Mouse (Mus musculus) lung, embryonic 14.5 days (tissue): ENCODE measurements around the gene Socs4. TPM values are rescaled to one million over a fixed set of nuclear protein-coding genes. Genes with fewer than 3 reads are reported as not detected.

ENCODE experiments used
- ATAC-seq: fragments of 200-750 bp; cut with Nextera tagmentation; 2 replicates; pipeline ENCODE4 v1.8.0; 2017; ENCODE audit warnings: mild to moderate bottlenecking, moderate TSS enrichment, moderate library complexity; ENCODE audit not compliant: insufficient read depth
- DNase-seq: peaks from one replicate; pipeline ENCODE4 v3.0.0-alpha.2; 2015
- H3K27ac ChIP-seq: fragments of 300-500 bp; sonication (generic); 2 replicates; pipeline ENCODE4 v1.5.1; 2014; ENCODE audit warnings: low read depth, mild to moderate bottlenecking, moderate library complexity
- H3K27me3 ChIP-seq: fragments of 300-500 bp; sonication (generic); 2 replicates; pipeline ENCODE4 v1.6.1; 2014; ENCODE audit warnings: low read length, control low read depth; ENCODE audit not compliant: insufficient read depth
- H3K36me3 ChIP-seq: fragments of 300-500 bp; sonication (generic); 2 replicates; pipeline ENCODE4 v1.6.1; 2014; ENCODE audit warnings: control low read depth; ENCODE audit not compliant: insufficient read depth
- H3K4me1 ChIP-seq: fragments of 300-500 bp; sonication (generic); 2 replicates; pipeline ENCODE4 v1.6.1; 2014; ENCODE audit warnings: antibody characterized with exemption, control low read depth; ENCODE audit not compliant: insufficient read depth
- H3K4me2 ChIP-seq: fragments of 300-500 bp; sonication (generic); 2 replicates; pipeline ENCODE4 v1.6.1; 2014; ENCODE audit warnings: mild to moderate bottlenecking
- H3K4me3 ChIP-seq: fragments of 300-500 bp; sonication (generic); 2 replicates; pipeline ENCODE4 v1.5.1; 2014; ENCODE audit warnings: low read depth, low read length
- H3K9ac ChIP-seq: fragments of 300-500 bp; sonication (generic); 2 replicates; pipeline ENCODE4 v1.6.1; 2014
- H3K9me3 ChIP-seq: fragments of 300-500 bp; sonication (generic); 2 replicates; pipeline ENCODE4 v1.6.1; 2016; ENCODE audit warnings: low read depth, low read length, control low read depth
- CTCF ChIP-seq: IDR thresholded peaks from 2 replicates; pipeline ENCODE4 v1.5.1; 2016; ENCODE audit warnings: antibody characterized with exemption, low read depth
- WGBS: fragments of 180-500 bp; shearing (Covaris S2); extraction: QIAGEN DNeasy Blood & Tissue Kit; methylation state at CpG from one replicate; pipeline ENCODE4 v1.1.7; 2014; 5-methylcytosine and 5-hydroxymethylcytosine counted together
- polyA plus RNA-seq: library from polyadenylated mRNA; unstranded; fragments of >200 nt; fragmentation: Nextera tagmentation; extraction: Ambion mirVana; gene quantifications from 2 replicates; pipeline ENCODE4 v1.2.1, GENCODE M21; 2014

The Socs4 gene
- polyA plus RNA-seq, 1 experiment from 2014 or later: 4.3 TPM

GRCm38 (mm10) chr14:47325965-47326761 lies 49.4 kb downstream of the Socs4 start:
- no peak for ATAC-seq
- Histone ChIP-seq H3K4me2 (no peak overlapping the region), H3K4me1 (no peaks in the 10 kb centered on the region), H3K9me3 (no peaks in the 10 kb centered on the region), H3K27me3 (no peaks in the 10 kb centered on the region), H3K4me3 (no peak overlapping the region), H3K9ac (no peak overlapping the region), H3K27ac (no peak overlapping the region), H3K36me3 (peaks cover 13% of the 10 kb centered on the region; the same call in 1 of the 2 replicates)
- no peak for TF ChIP-seq CTCF
- 73% methylated on average over 9 of the region's 9 CpGs for WGBS
- no peak for DNase-seq

- Histone ChIP-seq H3K27ac (no peak overlapping the region), H3K4me3 (no peak overlapping the region), H3K4me2 (no peak overlapping the region), H3K36me3 (0 out of 2 replicates have a peak, but pooled peaks cover 10% of the 10 kb centered on the region), H3K27me3 (no peaks in the 10 kb centered on the region), H3K9ac (no peak overlapping the region), H3K9me3 (no peaks in the 10 kb centered on the region), H3K4me1 (no peaks in the 10 kb centered on the region)
- DNase-seq: no peak
- no peak for TF ChIP-seq CTCF
- WGBS: 89% methylated on average over 5 of the region's 5 CpGs
- no peak for ATAC-seq
These were observed 50.6 kb downstream of the Socs4 start for GRCm38 (mm10) chr14:47327347-47327746.

GRCm38 (mm10) chr14:47331920-47332319 lies 55.2 kb downstream of the Socs4 start:
- Histone ChIP-seq H3K4me3 (no peak overlapping the region), H3K36me3 (no peaks in the 10 kb centered on the region), H3K27ac (no peak overlapping the region), H3K4me1 (no peaks in the 10 kb centered on the region), H3K9ac (no peak overlapping the region), H3K9me3 (no peaks in the 10 kb centered on the region), H3K4me2 (no peak overlapping the region), H3K27me3 (no peaks in the 10 kb centered on the region)
- TF ChIP-seq CTCF: no peak
- no peak for DNase-seq
- WGBS: 58% methylated on average over 5 of the region's 5 CpGs
- no peak for ATAC-seq

GRCm38 (mm10) chr14:47334819-47335218 lies 58.1 kb downstream of the Socs4 start:
- Histone ChIP-seq H3K27ac (no peak overlapping the region), H3K27me3 (no peaks in the 10 kb centered on the region), H3K9me3 (no peaks in the 10 kb centered on the region), H3K9ac (no peak overlapping the region), H3K4me2 (no peak overlapping the region), H3K36me3 (no peaks in the 10 kb centered on the region), H3K4me1 (no peaks in the 10 kb centered on the region), H3K4me3 (no peak overlapping the region)
- DNase-seq (peak; percentile 80), ATAC-seq (no peak)
- peak; percentile 84 for TF ChIP-seq CTCF
- 76% methylated on average over 4 of the region's 4 CpGs for WGBS

- 76% methylated on average over 3 of the region's 3 CpGs for WGBS
- no peak overlapping the region for H3K4me2 ChIP-seq
These were observed 58.6 kb downstream of the Socs4 start for GRCm38 (mm10) chr14:47335300-47335699.

GRCm38 (mm10) chr14:47340231-47340925 lies 63.6 kb downstream of the Socs4 start:
- no peak overlapping the region for H3K4me2 ChIP-seq
- TF ChIP-seq CTCF: no peak
- no peak overlapping the region for H3K9ac ChIP-seq
- ATAC-seq (no peak), DNase-seq (no peak)
- H3K36me3 ChIP-seq: no peaks in the 10 kb centered on the region
- no peak overlapping the region for H3K4me3 ChIP-seq
- H3K27me3 ChIP-seq: no peaks in the 10 kb centered on the region
- no peaks in the 10 kb centered on the region for H3K4me1 ChIP-seq
- H3K9me3 ChIP-seq: no peaks in the 10 kb centered on the region
- 75% methylated on average over 10 of the region's 10 CpGs for WGBS
- H3K27ac ChIP-seq: no peak overlapping the region

More at GRCm38 (mm10) chr14:47335300-47335699, 58.6 kb downstream of the Socs4 start:
- ATAC-seq (no peak), DNase-seq (no peak)
- no peaks in the 10 kb centered on the region for H3K27me3 ChIP-seq
- H3K9me3 ChIP-seq: no peaks in the 10 kb centered on the region
- H3K4me1 ChIP-seq: no peaks in the 10 kb centered on the region
- no peak overlapping the region for H3K27ac ChIP-seq
- H3K9ac ChIP-seq: no peak overlapping the region
- H3K4me3 ChIP-seq: no peak overlapping the region
- no peak for TF ChIP-seq CTCF
- H3K36me3 ChIP-seq: no peaks in the 10 kb centered on the region

- H3K27me3 ChIP-seq: no peaks in the 10 kb centered on the region
- ATAC-seq (no peak), DNase-seq (no peak)
- no peaks in the 10 kb centered on the region for H3K9me3 ChIP-seq
- no peak overlapping the region for H3K27ac ChIP-seq
- no peak overlapping the region for H3K4me3 ChIP-seq
- H3K4me2 ChIP-seq: no peak overlapping the region
- no peaks in the 10 kb centered on the region for H3K36me3 ChIP-seq
- H3K4me1 ChIP-seq: no peaks in the 10 kb centered on the region
- no peak for TF ChIP-seq CTCF
- no peak overlapping the region for H3K9ac ChIP-seq
- 64% methylated on average over 4 of the region's 4 CpGs for WGBS
These were observed 65.1 kb downstream of the Socs4 start for GRCm38 (mm10) chr14:47341811-47342291.

Other genes starting within 250 kb of the Socs4 start
- gene Gch1, start 87.5 kb upstream of the Socs4 start, polyA plus RNA-seq: 3.5 and 4.1 TPM in 2 replicates
- gene Wdhd1, start 74 bp upstream of the Socs4 start, polyA plus RNA-seq: 44.2 and 46.8 TPM in 2 replicates
- gene Mapk1ip1l, start 21.3 kb downstream of the Socs4 start, polyA plus RNA-seq: 97.1 and 101 TPM in 2 replicates
- gene Lgals3, start 90.8 kb downstream of the Socs4 start, polyA plus RNA-seq: 8.1 and 13.6 TPM in 2 replicates
- 56.0 and 58.6 TPM in 2 replicates for gene Dlgap5, start 141.5 kb downstream of the Socs4 start, polyA plus RNA-seq
- 19.5 and 23.5 TPM in 2 replicates for gene Fbxo34, start 173.5 kb downstream of the Socs4 start, polyA plus RNA-seq